Mouse (Mus musculus): ENCODE data around the gene Gm20517.
"Not testable (repeated sequence)": the region's sequence is repeated elsewhere in the genome, so short reads cannot be mapped to it uniquely, and the experiment has no call there.

Gm20517 gene

DNA sequence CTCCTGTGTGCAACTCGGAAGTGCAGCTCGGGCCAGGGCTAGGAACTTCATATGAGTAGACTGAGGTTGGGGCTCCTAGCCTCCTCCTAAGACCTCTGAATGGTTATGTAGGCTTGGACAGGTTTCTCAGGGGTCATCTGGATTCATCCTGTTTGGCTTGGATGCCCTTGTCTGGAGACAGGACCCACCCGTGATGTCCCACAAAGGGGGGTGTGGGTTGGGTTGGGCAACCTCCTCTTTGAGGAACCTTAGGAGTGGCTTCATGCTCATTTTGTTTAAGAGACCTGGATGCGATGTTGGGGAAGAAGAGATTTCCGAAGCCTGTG lies 14.6 kb upstream of the Gm20517 start:
- no peak for DNase-seq (ENCODE audit: low read depth)

DNA sequence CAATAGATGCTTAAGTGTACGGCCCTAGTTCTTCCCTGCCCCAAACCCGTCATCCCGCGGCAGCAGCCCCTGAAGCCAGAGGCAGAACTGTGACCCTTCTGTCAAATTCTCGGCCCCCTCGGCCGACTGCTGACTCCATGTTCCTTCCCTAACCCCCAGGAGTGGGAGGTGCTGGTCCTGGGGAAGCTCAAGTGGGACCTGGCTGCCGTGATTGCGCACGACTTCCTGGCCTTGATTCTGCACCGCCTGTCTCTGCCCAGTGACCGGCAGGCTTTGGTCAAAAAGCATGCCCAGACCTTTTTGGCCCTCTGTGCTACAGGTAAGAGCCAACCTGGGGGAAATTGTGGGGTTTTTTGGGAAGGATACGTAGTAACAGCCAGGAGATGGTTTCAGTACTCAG lies 14.1 kb upstream of the Gm20517 start:
- DNase-seq (ENCODE audit: low read depth): no peak

DNA sequence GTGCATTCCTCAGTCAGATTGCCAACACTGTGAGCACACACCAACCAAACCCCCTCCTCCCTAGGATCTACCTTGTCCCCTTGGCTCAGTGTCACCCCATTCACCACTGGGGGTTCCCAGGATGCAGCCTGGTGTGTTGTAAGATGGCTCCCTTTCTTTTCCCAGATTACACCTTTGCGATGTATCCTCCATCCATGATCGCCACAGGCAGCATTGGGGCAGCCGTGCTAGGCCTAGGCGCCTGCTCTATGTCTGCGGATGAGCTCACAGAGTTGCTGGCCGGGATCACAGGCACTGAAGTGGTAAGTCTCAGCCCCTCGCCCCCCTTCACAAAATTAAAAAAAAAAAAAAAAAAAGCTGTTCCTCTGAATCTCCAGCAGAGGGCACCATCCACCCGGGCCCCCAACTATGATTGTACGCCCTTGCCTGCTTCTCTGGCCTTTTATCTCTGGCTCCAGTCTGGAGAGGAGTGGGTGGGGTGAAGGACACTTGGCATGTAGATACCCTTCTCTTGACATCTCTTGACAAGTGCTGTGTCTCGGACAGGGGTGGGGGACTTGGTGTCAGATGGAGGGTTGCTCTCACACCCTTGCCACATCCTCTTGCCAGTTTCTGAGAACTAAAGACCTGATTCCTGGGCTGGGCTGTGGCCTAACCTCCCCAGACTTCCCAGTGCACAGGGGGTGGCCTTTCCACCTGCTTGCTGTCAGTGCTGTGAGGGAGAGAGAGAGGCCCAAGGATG lies 13.4 kb upstream of the Gm20517 start:
- no peak for DNase-seq (ENCODE audit: low read depth)

DNA sequence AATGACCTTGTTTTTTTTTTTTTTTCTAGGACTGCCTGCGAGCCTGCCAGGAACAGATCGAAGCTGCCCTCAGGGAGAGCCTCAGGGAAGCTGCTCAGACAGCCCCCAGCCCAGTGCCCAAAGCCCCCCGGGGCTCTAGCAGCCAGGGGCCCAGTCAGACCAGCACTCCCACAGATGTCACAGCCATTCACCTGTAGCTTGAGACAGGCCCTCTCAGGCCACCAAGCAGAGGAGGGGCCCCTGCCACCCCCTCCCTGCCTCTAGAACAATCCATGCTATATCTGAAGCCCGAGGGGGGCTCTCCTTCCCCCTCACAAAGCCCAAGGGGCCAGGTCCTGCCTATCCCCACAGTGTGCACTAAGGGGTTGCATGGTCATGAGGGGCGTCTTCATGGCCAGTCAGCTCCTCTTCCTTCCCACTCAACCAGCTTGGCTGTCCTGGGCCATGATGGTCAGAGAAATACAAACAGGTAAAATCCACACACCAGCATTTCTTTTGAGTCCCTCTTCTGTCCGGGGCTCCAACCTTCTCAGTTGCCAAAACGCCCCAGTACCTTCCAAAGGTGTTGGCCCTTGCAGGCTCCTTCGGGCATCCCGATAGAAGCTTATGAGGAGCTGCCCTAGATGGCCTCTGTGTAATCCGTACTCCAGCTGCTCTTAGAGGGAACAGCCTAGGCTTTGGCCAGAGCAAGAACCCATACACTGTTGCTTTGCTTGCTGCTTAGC lies 12.6 kb upstream of the Gm20517 start:
- DNase-seq (ENCODE audit: low read depth): not testable (repeated sequence)

DNA sequence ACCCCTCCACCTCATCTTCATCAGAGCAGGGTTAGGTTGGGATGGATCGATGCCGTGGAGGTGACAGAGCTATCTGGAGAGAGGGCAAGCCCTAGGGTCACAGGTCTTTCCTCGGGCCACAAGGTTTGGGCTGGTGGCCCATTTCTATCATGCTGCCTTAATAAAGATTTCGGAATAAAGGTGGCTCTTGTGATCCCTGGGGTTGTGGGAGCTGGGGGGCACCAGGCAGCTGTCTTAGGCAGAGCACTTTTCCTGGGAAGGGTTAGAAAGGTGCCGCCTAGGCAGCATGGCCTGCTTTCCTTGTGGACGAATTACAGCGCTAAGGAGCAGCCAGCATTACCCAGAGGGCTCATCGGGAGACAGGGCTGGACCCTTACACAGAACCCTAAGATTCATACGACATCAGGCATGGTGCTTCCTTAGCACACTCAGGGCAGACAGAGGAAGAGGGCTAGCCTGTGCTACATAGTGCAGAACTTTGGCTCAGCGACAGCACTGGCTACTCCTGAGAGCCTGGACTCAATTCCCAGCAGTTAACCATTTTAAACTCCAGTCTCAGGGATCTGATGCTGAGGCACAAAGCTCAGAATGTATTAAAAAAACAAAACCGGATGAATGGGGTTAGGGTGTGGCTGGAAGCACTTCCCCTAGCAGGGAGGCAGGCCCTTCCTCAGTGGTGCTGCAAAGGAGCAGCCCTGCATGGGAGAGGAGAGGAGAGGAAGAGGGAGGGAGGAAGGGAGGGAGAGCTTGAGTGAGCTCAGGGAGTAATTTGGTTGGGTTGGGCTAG lies 11.7 kb upstream of the Gm20517 start:
- DNase-seq (ENCODE audit: low read depth): no peak

DNA sequence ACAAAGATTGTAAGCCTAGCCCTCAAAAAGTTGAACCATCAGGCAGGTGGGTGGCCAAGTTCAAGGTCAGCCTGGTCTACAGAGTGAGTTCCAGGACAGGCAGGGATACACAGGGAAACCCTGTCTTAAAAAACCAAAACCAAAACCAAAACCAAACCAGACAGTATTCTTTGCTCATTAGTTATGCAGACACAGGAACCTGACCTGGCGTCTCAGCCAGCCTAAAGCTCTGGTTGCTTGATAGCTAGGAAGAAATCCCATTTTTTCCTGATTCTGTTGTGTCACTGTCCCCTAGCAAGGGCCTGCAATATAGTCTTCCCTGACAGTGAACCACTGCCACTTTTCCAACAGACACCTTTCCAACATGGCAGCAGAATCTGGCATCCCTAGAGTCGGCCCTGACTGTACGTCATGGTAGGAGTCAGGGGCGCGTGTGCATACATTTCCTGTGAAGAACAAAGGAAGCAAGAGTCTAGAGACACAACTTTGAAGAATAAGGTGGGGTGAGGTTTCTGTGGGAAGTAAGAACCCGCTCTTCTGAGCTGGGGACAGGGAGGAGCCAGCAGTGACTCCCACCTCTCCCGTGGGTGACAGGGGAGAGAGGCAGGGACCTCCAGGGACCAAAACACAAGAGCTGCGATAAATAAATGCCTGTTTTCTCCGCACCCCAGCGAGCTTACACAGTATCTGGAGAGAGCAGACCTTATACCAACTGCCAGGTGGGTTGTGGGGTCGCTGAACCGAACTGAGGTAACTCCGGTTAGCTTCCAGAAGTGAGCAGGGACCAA lies 10.6 kb upstream of the Gm20517 start:
- no peak for DNase-seq (ENCODE audit: low read depth)

DNA sequence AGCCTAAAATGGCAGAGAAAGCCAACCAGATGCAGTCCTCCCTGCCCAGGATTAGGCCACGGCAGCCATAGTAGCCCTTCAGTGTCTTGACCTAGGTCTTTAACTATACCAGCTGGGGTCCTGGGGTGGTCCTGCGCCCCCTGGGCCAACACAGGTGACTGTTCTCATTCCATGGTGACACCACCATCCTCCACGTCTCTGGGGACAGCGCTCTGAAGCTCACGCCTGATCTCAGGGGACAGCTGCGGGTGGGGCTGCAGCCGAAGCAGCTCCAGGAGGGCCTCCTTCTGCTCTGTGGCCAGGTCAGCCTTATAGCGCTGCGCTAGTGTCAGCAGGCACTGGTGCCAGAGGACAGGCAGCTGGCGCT lies 10.0 kb upstream of the Gm20517 start:
- no peak for DNase-seq (ENCODE audit: low read depth)

DNA sequence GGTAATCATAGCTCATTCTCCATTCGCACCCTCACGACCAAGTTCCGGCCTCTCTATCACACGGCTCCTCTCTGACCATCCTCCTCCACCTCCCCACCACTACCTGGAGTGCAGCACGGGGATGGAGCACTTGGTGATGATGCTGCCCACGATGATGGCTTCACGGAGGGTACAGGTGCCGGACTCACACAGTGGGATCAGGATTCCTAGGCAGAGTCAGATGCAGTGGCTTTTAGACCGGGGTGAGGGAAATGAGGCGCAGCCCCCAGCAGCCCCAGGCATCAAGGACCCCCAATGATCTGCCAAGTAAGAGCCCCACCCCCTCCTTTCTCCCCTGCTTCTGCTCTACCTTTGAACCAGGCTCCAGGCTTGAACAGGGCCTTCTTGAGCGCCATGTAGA lies 9.1 kb upstream of the Gm20517 start:
- no peak for DNase-seq (ENCODE audit: low read depth)

DNA sequence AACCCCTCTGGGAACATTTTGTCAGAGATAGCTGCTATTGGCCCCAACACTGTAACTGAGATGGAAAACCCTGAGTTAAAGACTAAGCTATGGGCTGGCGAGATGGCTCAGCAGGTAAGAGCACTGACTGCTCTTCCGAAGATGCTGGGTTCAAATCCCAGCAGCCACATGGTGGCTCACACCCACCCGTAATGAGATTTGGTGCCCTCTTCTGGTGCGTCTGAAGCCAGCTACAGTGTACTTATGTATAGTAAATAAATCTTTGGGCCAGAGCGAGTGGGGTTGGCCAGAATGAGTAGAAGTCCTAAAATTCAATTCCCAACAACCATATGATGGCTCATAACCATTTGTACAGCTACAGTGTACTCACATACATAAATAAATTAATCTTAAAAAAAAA lies 5.2 kb upstream of the Gm20517 start:
- DNase-seq (ENCODE audit: low read depth): no peak

DNA sequence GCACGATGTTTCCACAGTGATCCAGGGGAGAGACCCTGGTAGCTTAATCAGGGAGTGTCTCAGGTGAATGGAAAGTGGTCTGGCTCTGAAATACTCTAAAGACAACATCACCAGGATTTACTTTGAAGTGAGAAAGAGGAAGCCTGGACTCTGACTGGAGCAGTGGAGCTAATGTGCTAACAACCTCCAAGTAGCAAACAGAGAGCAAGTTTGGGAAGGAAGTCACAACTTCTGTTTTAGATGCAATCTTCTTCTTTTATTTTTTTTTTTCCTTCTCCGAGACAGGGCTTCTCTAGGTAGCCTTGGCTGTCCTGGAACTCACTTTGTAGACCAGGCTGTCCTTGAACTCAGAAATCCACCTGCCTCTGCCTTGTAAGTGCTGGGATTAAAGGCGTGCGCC lies 2.2 kb upstream of the Gm20517 start:
- no peak for DNase-seq (ENCODE audit: low read depth)

DNA sequence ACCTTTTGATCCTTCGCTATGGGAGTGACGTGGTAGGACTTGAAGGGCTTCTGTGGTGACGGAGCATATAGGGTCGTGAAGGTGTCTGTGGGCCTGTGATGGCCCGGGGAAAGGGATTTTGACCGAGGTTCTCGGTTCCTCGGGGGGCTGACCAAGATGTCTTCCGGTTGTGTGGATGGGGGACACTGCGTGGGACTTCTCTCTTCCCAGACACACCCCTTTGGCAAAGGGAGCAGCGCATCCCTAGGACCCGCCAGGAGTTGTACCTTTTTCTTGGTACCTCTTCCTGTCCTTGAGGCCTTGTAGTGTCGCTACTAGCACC lies 233 bp downstream of the Gm20517 start:
- no peak for DNase-seq (ENCODE audit: low read depth)

DNA sequence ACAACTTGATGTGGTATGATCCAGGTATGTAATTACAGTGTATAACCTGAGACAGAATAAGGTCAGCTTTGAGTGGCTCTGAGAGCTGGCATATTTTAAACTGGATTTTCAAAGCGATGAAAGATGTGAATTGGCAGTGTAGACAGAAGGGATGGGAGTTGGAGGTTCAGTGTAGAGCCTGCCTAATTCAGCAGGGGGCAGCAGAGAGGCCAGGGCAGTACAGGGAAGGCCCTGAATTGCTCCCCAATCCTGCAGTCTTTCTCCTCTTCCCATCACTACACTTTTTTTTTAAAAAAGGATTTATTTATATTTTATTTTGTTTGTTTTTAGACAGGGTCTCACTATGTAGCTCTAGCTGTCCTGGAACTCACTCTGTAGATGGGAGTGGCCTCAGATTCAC lies 2.6 kb downstream of the Gm20517 start:
- no peak for DNase-seq (ENCODE audit: low read depth)

DNA sequence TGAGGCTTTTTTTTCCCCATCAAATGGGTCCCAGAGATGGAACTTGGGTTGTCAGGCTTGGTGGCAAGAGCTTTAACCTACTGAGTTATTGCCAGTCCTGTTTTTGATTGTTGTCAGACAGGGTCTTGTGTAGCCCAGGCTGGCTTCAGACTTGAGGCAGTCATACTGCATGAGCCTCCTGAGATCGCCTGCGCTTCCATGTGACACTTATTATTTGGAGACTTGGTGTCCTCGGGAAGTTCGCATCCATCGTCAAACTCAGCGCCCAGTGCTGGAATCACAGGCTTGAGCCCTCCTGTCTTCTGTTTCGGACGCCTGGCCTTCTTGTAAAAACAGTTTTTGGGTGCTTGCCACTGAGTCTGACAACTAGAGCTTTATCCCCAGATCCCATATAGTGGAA lies 4.7 kb downstream of the Gm20517 start:
- no peak for DNase-seq (ENCODE audit: low read depth)

DNA sequence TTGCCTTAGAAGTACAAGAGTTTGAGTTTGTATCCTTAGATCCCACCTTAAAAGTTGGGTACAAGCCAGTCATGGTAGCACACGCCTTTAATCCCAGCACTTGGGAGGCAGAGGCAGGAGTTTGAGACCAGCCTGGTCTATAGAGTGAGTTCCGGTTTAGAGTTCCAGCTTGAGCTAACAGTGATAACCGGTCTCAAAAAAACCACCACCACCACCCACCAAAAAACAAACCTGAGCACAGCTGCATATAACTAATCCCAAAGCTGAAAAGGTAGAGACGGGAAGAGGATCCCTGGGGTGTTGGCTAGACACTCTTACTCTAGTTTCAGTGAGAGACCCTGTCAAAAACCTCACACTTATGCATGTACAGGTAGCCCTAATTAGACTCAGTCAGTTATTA lies 5.3 kb downstream of the Gm20517 start:
- DNase-seq (ENCODE audit: low read depth): no peak

DNA sequence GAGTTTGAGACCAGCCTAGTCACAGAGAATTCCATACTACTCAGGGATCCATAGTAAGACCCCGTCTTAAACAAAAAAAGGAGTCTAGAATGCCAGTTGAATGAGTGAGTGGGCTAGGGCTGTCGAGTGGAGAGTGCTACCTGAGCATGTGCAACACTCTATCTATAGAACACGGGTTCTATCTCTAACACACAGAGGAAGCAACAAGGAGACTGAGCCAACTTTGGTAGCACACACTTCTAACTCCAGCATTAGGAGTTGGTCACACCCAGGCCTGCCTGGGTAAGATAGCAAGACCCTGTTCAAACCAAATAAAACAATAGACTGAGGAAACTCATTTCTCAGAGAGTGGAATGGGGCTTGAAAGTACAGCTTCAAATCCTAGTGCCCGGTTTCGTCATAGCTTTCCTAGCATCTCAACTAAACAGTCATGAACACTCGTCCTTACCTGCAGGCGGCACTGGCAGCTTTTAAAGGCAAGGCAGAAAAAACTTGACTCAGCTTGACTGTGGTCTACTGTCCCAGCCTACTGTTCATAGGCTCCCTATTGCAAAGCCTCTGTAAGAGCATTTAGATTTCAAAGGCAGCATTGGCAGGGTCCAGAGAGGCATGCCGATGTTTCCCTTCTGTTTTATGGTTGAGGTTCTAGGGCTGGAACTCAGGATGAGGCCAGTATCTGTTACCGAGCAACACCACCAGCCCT lies 6.4 kb downstream of the Gm20517 start:
- DNase-seq (ENCODE audit: low read depth): no peak

DNA sequence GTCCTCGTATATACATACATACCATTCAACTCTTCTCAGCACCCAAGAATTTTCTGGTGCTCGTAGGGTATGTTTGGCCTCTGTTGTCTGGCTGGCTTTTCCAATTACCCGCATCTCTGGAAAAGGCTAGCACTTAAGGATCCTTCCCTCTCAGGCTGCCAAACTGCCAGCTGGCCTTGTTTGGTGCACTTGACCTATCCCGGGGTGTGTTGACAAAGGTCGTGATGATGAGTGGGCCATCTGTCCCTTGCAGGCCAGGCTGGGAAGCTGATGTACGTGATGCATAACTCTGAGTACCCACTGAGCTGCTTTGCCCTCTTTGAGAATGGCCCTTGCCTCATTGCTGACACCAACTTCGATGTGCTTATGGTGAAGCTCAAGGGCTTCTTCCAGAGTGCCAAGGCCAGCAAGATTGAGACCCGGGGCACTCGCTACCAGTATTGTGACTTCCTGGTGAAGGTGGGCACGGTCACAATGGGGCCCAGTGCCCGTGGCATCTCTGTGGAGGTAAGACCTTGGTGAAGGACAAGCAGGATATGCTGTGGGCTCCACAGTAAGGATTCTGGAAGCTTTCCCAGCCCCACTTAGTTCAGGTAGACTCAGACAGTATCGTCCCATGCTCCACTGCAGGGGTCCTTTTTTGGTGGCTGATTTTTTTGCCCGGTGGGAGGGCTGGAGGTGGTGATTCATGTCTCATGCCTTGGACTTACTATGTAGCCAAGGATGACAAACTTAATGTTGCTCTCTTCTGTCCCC lies 7.3 kb downstream of the Gm20517 start:
- DNase-seq (ENCODE audit: low read depth): no peak

DNA sequence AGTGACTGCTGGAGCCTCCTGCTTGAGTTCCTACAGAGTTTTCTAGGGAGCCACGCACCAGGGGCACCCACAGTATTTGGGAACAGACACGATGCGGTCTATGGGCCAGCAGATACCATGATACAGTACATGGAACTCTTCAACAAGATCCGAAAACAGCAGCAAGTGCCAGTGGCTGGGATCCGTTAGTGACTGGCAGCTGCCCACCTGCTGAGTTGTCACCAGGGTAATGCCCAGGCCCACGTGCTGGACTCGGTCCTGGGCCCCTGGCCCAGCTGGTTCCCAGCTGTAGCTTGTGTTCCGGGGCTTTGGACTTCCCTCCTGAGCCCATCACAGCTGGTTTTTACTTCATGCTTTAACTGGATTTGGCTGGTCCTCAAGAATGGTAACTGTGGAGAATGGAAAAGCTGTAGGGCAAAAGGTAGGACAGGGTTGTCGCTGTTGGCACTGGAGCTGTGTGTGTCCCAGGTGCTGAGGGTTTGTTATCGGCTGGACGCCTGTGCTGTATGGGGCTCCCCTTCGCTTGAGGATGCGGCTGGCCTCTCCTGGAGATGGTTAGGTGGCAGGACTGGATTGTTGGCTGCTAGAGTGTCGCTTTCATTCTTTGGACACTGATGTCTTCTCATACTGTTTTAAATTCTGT lies 11.6 kb downstream of the Gm20517 start:
- no peak for DNase-seq (ENCODE audit: low read depth)

DNA sequence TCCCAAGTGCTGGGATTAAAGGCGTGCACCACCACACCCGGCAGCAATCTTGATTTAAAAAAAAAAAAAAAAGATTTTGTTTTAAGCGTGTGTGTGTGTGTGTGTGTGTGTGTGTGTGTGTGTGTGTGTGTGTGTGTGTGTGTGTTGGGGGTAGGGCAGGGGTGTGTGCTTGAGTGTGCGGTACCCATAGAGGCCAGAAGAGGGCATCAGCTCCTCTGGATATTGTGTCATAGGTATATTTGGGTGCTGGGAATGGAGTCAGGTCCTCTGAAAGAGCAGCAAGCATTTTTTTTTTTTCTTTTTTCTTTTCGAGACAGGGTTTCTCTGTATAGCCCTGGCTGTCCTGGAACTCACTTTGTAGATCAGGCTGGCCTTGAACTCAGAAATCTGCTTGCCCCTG lies 13.2 kb downstream of the Gm20517 start:
- not testable (repeated sequence) for DNase-seq (ENCODE audit: low read depth)

DNA sequence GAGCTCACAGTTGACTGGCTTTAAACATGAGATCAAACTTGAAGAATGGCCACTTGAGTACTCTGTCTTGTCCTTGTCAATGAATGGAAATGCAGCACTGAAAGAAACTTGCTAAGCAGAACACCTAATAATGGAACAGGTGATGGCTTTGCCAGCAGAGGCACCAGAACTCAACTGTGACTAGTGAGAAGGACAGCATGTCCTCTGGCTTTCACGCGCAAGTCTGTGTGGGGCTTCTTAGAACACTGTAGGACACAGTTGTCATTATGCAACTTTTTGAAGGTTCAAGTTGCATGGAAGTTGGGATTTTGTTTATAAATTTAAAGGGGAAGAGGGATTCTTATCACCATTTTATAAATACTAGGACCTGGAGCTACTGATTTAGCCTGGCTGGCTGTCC lies 13.7 kb downstream of the Gm20517 start:
- no peak for DNase-seq (ENCODE audit: low read depth)

DNA sequence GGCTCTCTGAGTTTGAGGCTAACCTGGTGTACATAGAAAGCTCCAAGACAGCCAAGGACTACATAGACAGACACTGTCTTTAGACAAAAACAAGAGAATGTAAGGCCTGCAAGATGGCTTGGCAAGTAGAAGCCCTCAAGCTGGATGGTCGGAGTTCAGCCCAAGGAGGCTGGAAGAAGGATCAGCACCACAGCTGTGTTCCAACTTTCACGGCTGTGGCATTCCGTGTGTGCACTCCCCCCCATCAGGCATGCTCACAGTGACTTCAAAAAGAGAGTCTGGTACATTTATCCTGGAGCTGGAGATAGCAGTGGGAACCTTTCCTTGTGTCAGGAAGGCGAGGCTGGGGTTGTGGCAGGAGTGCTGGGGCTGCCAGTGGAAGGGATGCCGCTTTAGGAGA lies 14.6 kb downstream of the Gm20517 start:
- DNase-seq (ENCODE audit: low read depth): no peak

DNA sequence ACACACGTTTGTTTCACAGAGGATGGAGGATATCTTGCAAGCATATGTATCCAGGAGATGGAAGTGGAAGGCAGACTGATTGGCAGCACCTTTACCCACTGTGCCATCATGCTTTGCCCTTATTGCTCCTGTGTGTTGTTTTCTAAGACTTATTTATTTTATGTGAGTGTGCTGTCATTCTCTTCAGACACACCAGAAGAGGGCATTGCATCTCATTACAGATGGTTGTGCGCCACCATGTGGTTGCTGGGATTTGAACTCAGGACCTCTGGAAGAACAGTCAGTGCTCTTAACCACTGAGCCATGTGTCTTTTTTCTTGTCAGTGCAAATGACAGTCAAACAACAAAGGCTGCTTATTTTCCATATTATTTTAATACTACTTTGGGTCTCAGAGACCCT lies 16.4 kb downstream of the Gm20517 start:
- DNase-seq (ENCODE audit: low read depth): no peak

Data from fibroblast of lung, adult 2 months (primary cell).